Mouse (Mus musculus) E14TG2a.4 (cell line): ENCODE data around the gene Lrrc49.

Experiments
- CTCF ChIP-seq: conservative IDR thresholded peaks from 2 replicates; pipeline ENCODE4 v1.5.1; 2014; ENCODE audit warnings: low read length
- POU5F1 ChIP-seq: IDR thresholded peaks from 2 replicates; pipeline ENCODE4 v1.6.1; 2014; ENCODE audit warnings: low read length, borderline replicate concordance

DNA sequence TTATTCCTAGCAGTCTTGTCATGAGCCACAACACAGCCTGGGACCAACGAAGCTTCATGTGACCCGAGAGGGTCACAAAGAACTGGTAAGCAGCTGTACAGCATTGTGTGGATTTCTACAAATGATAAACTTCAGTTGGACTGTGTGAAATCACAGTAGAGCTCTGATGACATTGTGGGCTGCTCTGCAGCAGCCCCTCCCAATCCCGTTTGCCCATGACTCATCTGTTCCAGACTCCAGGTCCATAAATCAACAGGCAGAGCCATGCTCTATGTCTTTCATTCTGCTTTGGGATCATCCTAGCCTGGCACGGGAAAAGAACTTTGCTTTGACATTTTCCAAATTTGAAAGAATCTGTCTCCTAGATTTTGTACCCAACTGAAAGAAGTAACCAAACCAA lies 4.7 kb upstream of the Lrrc49 start:
- TF ChIP-seq CTCF (no peak), POU5F1 (no peak)
